Mouse (Mus musculus): ENCODE measurements around the gene Gm29110.
"Not testable (repeated sequence)": the region's sequence is repeated elsewhere in the genome, so short reads cannot be mapped to it uniquely, and the experiment has no call there.

The Gm29110 gene

GRCm38 (mm10) chrY:74470231-74470630 is at the start of gene Gm29110:
Gm29110 (plus strand) TSS chrY:74470531.
- DNase-seq, result not testable (repeated sequence)

All from cerebellum, postnatal 14 days (tissue).